Mouse (Mus musculus) liver, adult 2 months (tissue): Measurements from ENCODE around the gene Magea1. TPM values are rescaled to one million over a fixed set of nuclear protein-coding genes. Genes with fewer than 3 reads are reported as not detected.
"Not testable (repeated sequence)": the region's sequence is repeated elsewhere in the genome, so short reads cannot be mapped to it uniquely, and the experiment has no call there.

ENCODE experiments used
- DNase-seq: peaks from one replicate; pipeline ENCODE4 v3.0.0-alpha.2; 2011; ENCODE audit warnings: low read depth, low spot score; ENCODE audit errors: extremely low read depth
- H3K27ac ChIP-seq: fragments of 200-500 bp; replicated peaks from 2 replicates; pipeline ENCODE4 v1.5.1; 2012; ENCODE audit warnings: low read depth, mild to moderate bottlenecking, control low read depth, inconsistent platforms, low read length; ENCODE audit not compliant: insufficient read depth
- H3K27me3 ChIP-seq: fragments of 200-500 bp; 2 replicates; pipeline ENCODE4 v1.6.1; 2012; ENCODE audit warnings: mild to moderate bottlenecking, moderate library complexity, low read length, inconsistent platforms; ENCODE audit not compliant: control insufficient read depth, insufficient read depth
- H3K36me3 ChIP-seq: fragments of 200-500 bp; 2 replicates; pipeline ENCODE4 v1.6.1; 2012; ENCODE audit warnings: low read length, inconsistent platforms; ENCODE audit not compliant: control insufficient read depth, insufficient read depth
- H3K4me1 ChIP-seq: fragments of 200-500 bp; 2 replicates; pipeline ENCODE4 v1.6.1; 2011; ENCODE audit warnings: low read length; ENCODE audit not compliant: control insufficient read depth, insufficient read depth
- H3K4me3 ChIP-seq: fragments of 200-500 bp; 2 replicates; pipeline ENCODE4 v1.5.1; 2011; ENCODE audit warnings: low read depth, mild to moderate bottlenecking, control low read depth, low read length, moderate library complexity; ENCODE audit not compliant: insufficient read depth
- H3K79me2 ChIP-seq: fragments of 200-500 bp; 2 replicates; pipeline ENCODE4 v1.6.1; 2012; ENCODE audit warnings: inconsistent platforms, mild to moderate bottlenecking, low read length, moderate library complexity; ENCODE audit not compliant: control insufficient read depth, insufficient read depth
- H3K9ac ChIP-seq: fragments of 200-500 bp; 2 replicates; pipeline ENCODE4 v1.6.1; 2012; ENCODE audit warnings: low read depth, mild to moderate bottlenecking, control low read depth, inconsistent platforms, low read length
- CTCF ChIP-seq: fragments of 200-500 bp; IDR thresholded peaks from 2 replicates; pipeline ENCODE4 v1.5.1; 2011; ENCODE audit warnings: low read depth, low read length, control low read depth
- POLR2A ChIP-seq: fragments of 200-500 bp; IDR thresholded peaks from 2 replicates; pipeline ENCODE4 v1.6.1; 2011; ENCODE audit warnings: low read length, control low read depth; ENCODE audit not compliant: insufficient read depth; ENCODE audit errors: extremely low read depth
- WGBS: fragments of 180-500 bp; shearing (Covaris S2); methylation state at CpG from one replicate; pipeline ENCODE4 v1.1.7; 2018; 5-methylcytosine and 5-hydroxymethylcytosine counted together
- polyA plus RNA-seq: library from polyadenylated mRNA; depleted of rRNA; stranded (reverse); fragments of >200 nt; gene quantifications from 2 replicates; pipeline ENCODE4 v1.2.3, GENCODE M21; 2012; rRNA removed
- total RNA-seq: library from RNA; depleted of rRNA; stranded (reverse); fragments of >200 nt; gene quantifications from 2 replicates; pipeline ENCODE4 v1.2.3, GENCODE M21; 2014; rRNA removed

The Magea1 gene
- total RNA-seq: not detected in 2 replicates
- polyA plus RNA-seq: not detected in 2 replicates

DNA sequence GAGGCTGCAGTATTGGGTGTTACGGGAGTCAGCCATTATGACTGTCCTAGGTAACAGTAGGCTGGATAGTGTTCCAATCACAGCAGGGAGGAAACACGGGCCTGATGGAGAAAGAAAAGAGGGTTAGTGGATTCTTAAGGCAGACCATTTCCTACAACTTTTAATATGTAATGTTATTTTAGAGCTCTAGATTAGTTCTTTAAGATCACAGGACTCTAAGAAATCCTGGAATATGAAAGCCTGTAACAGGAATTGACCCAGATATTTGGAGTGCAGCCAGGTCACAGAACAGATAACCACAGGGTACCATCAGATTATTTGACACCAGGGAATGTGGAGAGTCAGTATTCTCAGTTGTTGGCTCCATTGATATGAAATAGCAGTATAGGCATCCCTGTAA is at the start of gene Magea1:
Gene Magea1 (minus strand): TSS at position 101 of the 400 bp plus-strand sequence.
- not testable (repeated sequence) for H3K27me3 ChIP-seq, H3K4me3 ChIP-seq, H3K4me1 ChIP-seq, H3K27ac ChIP-seq, H3K9ac ChIP-seq, H3K36me3 ChIP-seq, DNase-seq, H3K79me2 ChIP-seq
- WGBS: no CpG with 5 or more reads among the region's 2 CpGs

GRCm38 (mm10) chrX:155128312-155128711 is 38.7 kb upstream of the Magea1 start, which contains the start of gene Cldn34b2:
Cldn34b2 (minus strand) TSS chrX:155128412.
- DNase-seq, H3K9ac ChIP-seq, H3K4me3 ChIP-seq, H3K36me3 ChIP-seq, H3K4me1 ChIP-seq, H3K27ac ChIP-seq, H3K79me2 ChIP-seq, H3K27me3 ChIP-seq: not testable (repeated sequence)
- WGBS: 83% methylated on average over 3 of the region's 3 CpGs

GRCm38 (mm10) chrX:155098024-155098423 is 8.4 kb upstream of the Magea1 start:
- peak; percentile 38 for DNase-seq
- Histone ChIP-seq H3K9ac (no peak overlapping the region), H3K27me3 (no peaks in the 10 kb centered on the region), H3K4me1 (peaks cover 2% of the 10 kb centered on the region; the same call in 1 of the 2 replicates), H3K4me3 (no peak overlapping the region), H3K79me2 (no peaks in the 10 kb centered on the region), H3K27ac (no peak overlapping the region), H3K36me3 (no peaks in the 10 kb centered on the region)
- TF ChIP-seq POLR2A (no peak), CTCF (no peak)

DNA sequence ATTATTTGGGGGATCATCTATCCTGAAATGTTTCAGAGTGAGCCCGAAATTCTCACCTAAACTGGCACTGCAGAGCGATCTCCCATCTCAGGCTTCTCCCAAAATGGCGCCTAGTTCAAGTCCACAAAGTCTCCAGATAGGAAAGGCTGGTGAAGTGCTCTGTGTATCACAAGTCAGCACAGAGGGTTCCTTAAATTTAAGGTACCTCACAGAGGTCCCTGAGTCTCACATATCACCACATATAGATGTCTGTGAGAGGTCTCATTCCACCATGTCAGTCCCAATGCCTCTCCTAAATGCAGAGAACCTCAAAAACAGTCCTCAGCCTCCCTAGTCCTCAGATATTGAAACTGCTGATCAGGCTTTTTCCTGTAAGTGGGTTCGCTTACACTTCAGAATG is 4.0 kb upstream of the Magea1 start, which contains the start of gene Magea2:
Gene Magea2 (minus strand): TSS at position 101 of the 400 bp plus-strand sequence.
- H3K4me1 ChIP-seq, DNase-seq, H3K79me2 ChIP-seq, H3K27me3 ChIP-seq, H3K36me3 ChIP-seq, H3K4me3 ChIP-seq, H3K9ac ChIP-seq, H3K27ac ChIP-seq: not testable (repeated sequence)
- 83% methylated on average over 4 of the region's 4 CpGs for WGBS

DNA sequence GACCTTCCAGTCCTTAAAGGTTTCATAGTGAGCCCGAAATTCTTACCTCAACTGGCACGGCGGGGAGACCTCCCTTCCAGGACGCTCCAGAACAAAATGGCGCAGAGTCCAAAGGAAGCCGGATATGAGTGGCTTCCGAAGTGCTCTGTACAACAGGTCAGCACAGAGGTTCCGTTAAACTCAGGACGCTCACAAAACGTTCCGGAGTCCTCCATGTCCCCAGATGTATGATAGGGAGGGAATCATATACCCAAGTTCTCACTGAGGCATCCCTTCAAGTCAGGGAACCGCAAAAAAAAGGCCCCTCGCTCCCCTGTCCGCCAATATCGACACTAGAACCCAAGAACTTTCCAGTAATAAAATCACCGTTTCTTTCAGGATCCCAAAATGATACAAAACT is 26.5 kb downstream of the Magea1 start, which contains the start of gene Magea5:
Gene Magea5 (minus strand): TSS at position 101 of the 400 bp plus-strand sequence.
- DNase-seq, H3K27me3 ChIP-seq: not testable (repeated sequence)
- 85% methylated on average over 15 of the region's 16 CpGs for WGBS

More for the DNA sequence above, 26.5 kb downstream of the Magea1 start, which contains the start of gene Magea5:
- H3K4me1 ChIP-seq, H3K4me3 ChIP-seq, H3K79me2 ChIP-seq, H3K9ac ChIP-seq, H3K36me3 ChIP-seq, H3K27ac ChIP-seq: not testable (repeated sequence)

Other genes starting within 250 kb of the Magea1 start
- gene Cldn34b1, start 199.5 kb downstream of the Magea1 start, total RNA-seq: not detected in 2 replicates
- not detected in 2 replicates for gene Cldn34b1, start 199.5 kb downstream of the Magea1 start, polyA plus RNA-seq
- not detected in 2 replicates for gene Magea6, start 153.8 kb downstream of the Magea1 start, total RNA-seq
- gene Magea6, start 153.8 kb downstream of the Magea1 start, polyA plus RNA-seq: not detected in 2 replicates
- gene Magea3, start 140.3 kb downstream of the Magea1 start, total RNA-seq: not detected in 2 replicates
- gene Magea3, start 140.3 kb downstream of the Magea1 start, polyA plus RNA-seq: not detected in 2 replicates
- gene Magea8, start 93.9 kb downstream of the Magea1 start, total RNA-seq: not detected in 2 replicates
- gene Magea8, start 93.9 kb downstream of the Magea1 start, polyA plus RNA-seq: not detected in 2 replicates
- gene Magea5, start 26.6 kb downstream of the Magea1 start, total RNA-seq: not detected in 2 replicates
- gene Magea5, start 26.6 kb downstream of the Magea1 start, polyA plus RNA-seq: not detected in 2 replicates
- not detected in 2 replicates for gene Magea2, start 3.9 kb upstream of the Magea1 start, total RNA-seq
- not detected in 2 replicates for gene Magea2, start 3.9 kb upstream of the Magea1 start, polyA plus RNA-seq
- gene Cldn34b2, start 38.6 kb upstream of the Magea1 start, total RNA-seq: not detected in 2 replicates
- not detected in 2 replicates for gene Cldn34b2, start 38.6 kb upstream of the Magea1 start, polyA plus RNA-seq
- gene Sat1, start 126.7 kb upstream of the Magea1 start, total RNA-seq: 95.3 and 113 TPM in 2 replicates
- gene Sat1, start 126.7 kb upstream of the Magea1 start, polyA plus RNA-seq: 14.5 and 21.9 TPM in 2 replicates
- 6.5 and 7.3 TPM in 2 replicates for gene Acot9, start 172.7 kb upstream of the Magea1 start, total RNA-seq
- gene Acot9, start 172.7 kb upstream of the Magea1 start, polyA plus RNA-seq: 1.3 and 1.8 TPM in 2 replicates